Mouse (Mus musculus): ENCODE results near the gene Mtch2. TPM values are rescaled to one million over a fixed set of nuclear protein-coding genes. Genes with fewer than 3 reads are reported as not detected.
A peak's percentile ranks its signal among the peaks of the same experiment; 100 is the strongest.

The Mtch2 gene
- polyA plus RNA-seq (2012; rRNA removed): 44.2 and 57.2 TPM in 2 replicates

- Histone ChIP-seq H3K4me1 (replicated peaks; ENCODE audit: control insufficient read depth, insufficient read depth, low read length) (peaks cover 2% of the 10 kb centered on the region; the same call in 1 of the 2 replicates), H3K4me3 (ENCODE audit: control insufficient read depth, insufficient read depth, low read length) (peak within 1 kb of the TSS; percentile 76), H3K36me3 (ENCODE audit: control insufficient read depth, insufficient read depth, low read length) (peaks cover 6% of the 10 kb centered on the region), H3K27ac (ENCODE audit: control insufficient read depth, insufficient read depth, low read length) (peak within 1 kb of the TSS; percentile 3; the same call in 1 of the 2 replicates), H3K27me3 (ENCODE audit: control insufficient read depth, insufficient read depth, low read length) (no peaks in the 10 kb centered on the region)
- TF ChIP-seq CTCF (IDR thresholded peaks at IDR 0.05; ENCODE audit: borderline replicate concordance, control insufficient read depth, extremely low read depth, insufficient read depth, low read length, poor library complexity): peak; percentile 66; the same call in 1 of the 2 replicates
- TF ChIP-seq POLR2A (IDR thresholded peaks at IDR 0.05; ENCODE audit: control insufficient read depth, extremely low read depth, insufficient read depth, low read length, poor library complexity): peak; percentile 84
- DNase-seq: peak; percentile 99
- under 1% methylated on average over 67 of the region's 67 CpGs for WGBS
Measured at GRCm38 (mm10) chr2:90846955-90847680, at the start of gene Mtch2. Gene Mtch2 (plus strand): TSS chr2:90847155.

- Histone ChIP-seq H3K4me3 (ENCODE audit: control insufficient read depth, insufficient read depth, low read length) (no peak overlapping the region), H3K27me3 (ENCODE audit: control insufficient read depth, insufficient read depth, low read length) (no peaks in the 10 kb centered on the region)
Measured at GRCm38 (mm10) chr2:90808241-90809126, 38.5 kb upstream of the Mtch2 start.

GRCm38 (mm10) chr2:90810751-90811150 lies 36.2 kb upstream of the Mtch2 start:
- 58% methylated on average over 8 of the region's 8 CpGs for WGBS
- Histone ChIP-seq H3K4me3 (ENCODE audit: control insufficient read depth, insufficient read depth, low read length) (no peak overlapping the region), H3K4me1 (replicated peaks; ENCODE audit: control insufficient read depth, insufficient read depth, low read length) (no peaks in the 10 kb centered on the region), H3K27me3 (ENCODE audit: control insufficient read depth, insufficient read depth, low read length) (no peaks in the 10 kb centered on the region), H3K36me3 (ENCODE audit: control insufficient read depth, insufficient read depth, low read length) (no peaks in the 10 kb centered on the region), H3K27ac (ENCODE audit: control insufficient read depth, insufficient read depth, low read length) (no peak overlapping the region)
- DNase-seq: no peak
- TF ChIP-seq POLR2A (IDR thresholded peaks at IDR 0.05; ENCODE audit: control insufficient read depth, extremely low read depth, insufficient read depth, low read length, poor library complexity): no peak
- no peak for TF ChIP-seq CTCF (IDR thresholded peaks at IDR 0.05; ENCODE audit: borderline replicate concordance, control insufficient read depth, extremely low read depth, insufficient read depth, low read length, poor library complexity)

More at GRCm38 (mm10) chr2:90808241-90809126, 38.5 kb upstream of the Mtch2 start:
- no peak for DNase-seq
- H3K27ac ChIP-seq (ENCODE audit: control insufficient read depth, insufficient read depth, low read length): no peak overlapping the region
- TF ChIP-seq CTCF (IDR thresholded peaks at IDR 0.05; ENCODE audit: borderline replicate concordance, control insufficient read depth, extremely low read depth, insufficient read depth, low read length, poor library complexity) (no peak), POLR2A (IDR thresholded peaks at IDR 0.05; ENCODE audit: control insufficient read depth, extremely low read depth, insufficient read depth, low read length, poor library complexity) (no peak)
- H3K36me3 ChIP-seq (ENCODE audit: control insufficient read depth, insufficient read depth, low read length): no peaks in the 10 kb centered on the region
- H3K4me1 ChIP-seq (replicated peaks; ENCODE audit: control insufficient read depth, insufficient read depth, low read length): no peaks in the 10 kb centered on the region
- WGBS: 88% methylated on average over 6 of the region's 6 CpGs

GRCm38 (mm10) chr2:90815266-90815665 lies 31.7 kb upstream of the Mtch2 start:
- no peak overlapping the region for H3K27ac ChIP-seq (ENCODE audit: control insufficient read depth, insufficient read depth, low read length)
- no peak overlapping the region for H3K4me3 ChIP-seq (ENCODE audit: control insufficient read depth, insufficient read depth, low read length)
- WGBS: 92% methylated on average over 2 of the region's 2 CpGs
- no peaks in the 10 kb centered on the region for H3K27me3 ChIP-seq (ENCODE audit: control insufficient read depth, insufficient read depth, low read length)
- TF ChIP-seq POLR2A (IDR thresholded peaks at IDR 0.05; ENCODE audit: control insufficient read depth, extremely low read depth, insufficient read depth, low read length, poor library complexity) (no peak), CTCF (IDR thresholded peaks at IDR 0.05; ENCODE audit: borderline replicate concordance, control insufficient read depth, extremely low read depth, insufficient read depth, low read length, poor library complexity) (no peak)
- no peaks in the 10 kb centered on the region for H3K4me1 ChIP-seq (replicated peaks; ENCODE audit: control insufficient read depth, insufficient read depth, low read length)
- H3K36me3 ChIP-seq (ENCODE audit: control insufficient read depth, insufficient read depth, low read length): no peaks in the 10 kb centered on the region
- DNase-seq: no peak

DNA sequence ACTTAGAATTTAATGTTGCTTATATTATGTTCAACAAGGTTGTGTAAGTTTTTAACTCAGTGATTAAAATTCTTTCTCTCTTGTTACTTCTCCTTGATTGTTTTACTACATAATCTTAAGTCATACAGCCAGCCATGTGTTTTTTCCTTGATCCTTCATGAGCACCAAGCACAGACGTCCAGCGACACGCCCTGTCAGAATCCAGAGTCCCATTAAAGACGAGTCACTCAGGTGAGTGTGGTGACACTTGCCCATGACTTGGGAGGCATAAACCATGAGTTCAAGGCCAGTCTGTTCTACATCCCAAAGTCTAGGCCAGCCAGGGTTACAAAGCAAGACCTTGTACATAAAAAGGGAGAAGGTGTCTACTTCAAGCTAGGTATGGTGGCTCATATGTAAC lies 30.8 kb upstream of the Mtch2 start:
- TF ChIP-seq POLR2A (IDR thresholded peaks at IDR 0.05; ENCODE audit: control insufficient read depth, extremely low read depth, insufficient read depth, low read length, poor library complexity): no peak
- TF ChIP-seq CTCF (IDR thresholded peaks at IDR 0.05; ENCODE audit: borderline replicate concordance, control insufficient read depth, extremely low read depth, insufficient read depth, low read length, poor library complexity): no peak
- no peak overlapping the region for H3K27ac ChIP-seq (ENCODE audit: control insufficient read depth, insufficient read depth, low read length)
- H3K36me3 ChIP-seq (ENCODE audit: control insufficient read depth, insufficient read depth, low read length): no peaks in the 10 kb centered on the region
- no peaks in the 10 kb centered on the region for H3K4me1 ChIP-seq (replicated peaks; ENCODE audit: control insufficient read depth, insufficient read depth, low read length)
- WGBS: 90% methylated on average over 4 of the region's 4 CpGs
- no peaks in the 10 kb centered on the region for H3K27me3 ChIP-seq (ENCODE audit: control insufficient read depth, insufficient read depth, low read length)
- no peak overlapping the region for H3K4me3 ChIP-seq (ENCODE audit: control insufficient read depth, insufficient read depth, low read length)
- DNase-seq: no peak

DNA sequence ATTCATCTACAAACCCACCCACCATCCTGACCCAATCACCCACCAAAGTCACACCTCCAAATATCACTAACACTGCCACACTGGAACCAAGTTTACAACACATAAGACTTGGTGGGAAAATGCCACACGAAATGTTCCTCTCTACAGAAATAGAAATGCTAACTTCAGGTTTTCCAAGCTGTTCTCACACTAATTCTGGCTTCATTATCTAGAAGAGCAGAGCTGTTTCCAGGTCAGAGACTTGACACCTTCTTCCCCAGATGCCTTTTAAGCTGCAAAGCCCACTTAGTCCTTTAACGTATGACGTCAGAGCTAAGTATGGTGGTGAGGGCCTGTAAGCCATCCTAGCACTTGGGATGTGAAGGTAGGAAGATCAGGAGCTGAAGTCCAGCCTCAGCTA lies 28.2 kb upstream of the Mtch2 start:
- Histone ChIP-seq H3K27ac (ENCODE audit: control insufficient read depth, insufficient read depth, low read length) (no peak overlapping the region), H3K4me1 (replicated peaks; ENCODE audit: control insufficient read depth, insufficient read depth, low read length) (no peaks in the 10 kb centered on the region), H3K4me3 (ENCODE audit: control insufficient read depth, insufficient read depth, low read length) (no peak overlapping the region), H3K36me3 (ENCODE audit: control insufficient read depth, insufficient read depth, low read length) (no peaks in the 10 kb centered on the region), H3K27me3 (ENCODE audit: control insufficient read depth, insufficient read depth, low read length) (no peaks in the 10 kb centered on the region)
- DNase-seq: no peak
- 98% methylated on average over 3 of the region's 3 CpGs for WGBS
- TF ChIP-seq POLR2A (IDR thresholded peaks at IDR 0.05; ENCODE audit: control insufficient read depth, extremely low read depth, insufficient read depth, low read length, poor library complexity) (no peak), CTCF (IDR thresholded peaks at IDR 0.05; ENCODE audit: borderline replicate concordance, control insufficient read depth, extremely low read depth, insufficient read depth, low read length, poor library complexity) (no peak)
